Mouse (Mus musculus) embryonic fibroblast, embryonic 13.5 days (primary cell): ENCODE data around the gene Appbp2. TPM values are rescaled to one million over a fixed set of nuclear protein-coding genes. Genes with fewer than 3 reads are reported as not detected.
"Not testable (repeated sequence)": the region's sequence is repeated elsewhere in the genome, so short reads cannot be mapped to it uniquely, and the experiment has no call there.

ENCODE experiments used
- H3K27ac ChIP-seq: 2 replicates; pipeline ENCODE4 v1.5.1; 2012; ENCODE audit warnings: low read length, control low read depth, inconsistent platforms; ENCODE audit not compliant: insufficient read depth
- H3K4me1 ChIP-seq: 2 replicates; pipeline ENCODE4 v1.6.1; 2011; ENCODE audit warnings: low read length; ENCODE audit not compliant: control insufficient read depth, insufficient read depth
- H3K4me3 ChIP-seq: 2 replicates; pipeline ENCODE4 v1.5.1; 2011; ENCODE audit warnings: mild to moderate bottlenecking, control low read depth, low read length; ENCODE audit not compliant: insufficient read depth
- CTCF ChIP-seq: IDR thresholded peaks from 2 replicates; pipeline ENCODE4 v1.5.1; 2011; ENCODE audit warnings: mild to moderate bottlenecking, control low read depth, low read length, moderate library complexity, borderline replicate concordance; ENCODE audit not compliant: insufficient read depth
- POLR2A ChIP-seq: IDR thresholded peaks from 2 replicates; pipeline ENCODE4 v1.6.1; 2011; ENCODE audit warnings: low read depth, mild to moderate bottlenecking, control low read depth, low read length, moderate library complexity
- polyA plus RNA-seq: library from polyadenylated mRNA; stranded (reverse); fragments of >200 nt; gene quantifications from 2 replicates; pipeline ENCODE4 v1.2.4, GENCODE M21; 2011; ENCODE audit warnings: low read depth; ENCODE audit not compliant: missing spikeins, insufficient read length

The Appbp2 gene
- polyA plus RNA-seq, 1 experiment, result 37.1 TPM

GRCm38 (mm10) chr11:85167503-85167902, 67.4 kb downstream of the Appbp2 start:
- Histone ChIP-seq H3K4me3 (no peak overlapping the region), H3K4me1 (no peaks in the 10 kb centered on the region), H3K27ac (no peak overlapping the region)
- TF ChIP-seq POLR2A, result no peak
- TF ChIP-seq CTCF, result no peak

DNA sequence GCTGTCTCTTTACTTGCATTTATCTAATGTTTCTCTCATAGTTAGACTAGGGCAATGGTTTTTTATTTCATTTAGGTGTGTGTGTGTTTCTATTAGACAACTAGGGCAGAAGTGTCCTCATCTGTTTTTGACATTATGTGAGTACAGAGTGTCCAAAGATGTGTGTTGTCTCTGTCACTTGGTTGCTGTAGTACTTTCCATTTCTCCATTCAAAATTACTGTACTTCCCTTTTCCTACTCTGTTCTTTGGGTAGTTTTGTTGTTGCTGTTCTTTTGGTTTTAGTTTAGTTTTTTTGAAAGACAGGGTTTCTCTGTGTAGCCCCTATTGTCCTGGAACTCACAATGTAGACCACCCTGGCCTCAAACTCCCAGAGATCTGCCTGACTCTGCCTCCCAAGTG, 70.6 kb downstream of the Appbp2 start:
- no peak overlapping the region for H3K27ac ChIP-seq
- no peak for TF ChIP-seq POLR2A
- H3K4me1 ChIP-seq, result no peaks in the 10 kb centered on the region
- no peak overlapping the region for H3K4me3 ChIP-seq

DNA sequence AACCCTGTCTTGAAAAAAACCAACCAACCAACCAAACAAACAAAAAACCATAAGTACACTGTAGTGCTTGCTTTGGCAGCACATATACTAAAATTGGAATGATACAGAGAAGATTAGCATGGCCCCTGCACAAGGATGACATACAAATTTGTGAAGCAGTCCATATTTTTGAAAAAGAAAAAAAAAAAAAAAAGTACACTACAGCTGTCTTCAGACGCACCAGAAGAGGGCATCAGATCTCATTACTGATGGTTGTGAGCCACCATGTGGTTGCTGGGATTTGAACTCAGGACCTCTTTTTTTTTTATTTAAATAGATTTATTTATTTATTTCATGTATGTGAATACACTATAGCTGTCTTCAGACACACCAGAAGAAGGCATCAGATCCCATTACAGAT, 71.9 kb downstream of the Appbp2 start:
- not testable (repeated sequence) for H3K4me1 ChIP-seq, H3K27ac ChIP-seq, H3K4me3 ChIP-seq

DNA sequence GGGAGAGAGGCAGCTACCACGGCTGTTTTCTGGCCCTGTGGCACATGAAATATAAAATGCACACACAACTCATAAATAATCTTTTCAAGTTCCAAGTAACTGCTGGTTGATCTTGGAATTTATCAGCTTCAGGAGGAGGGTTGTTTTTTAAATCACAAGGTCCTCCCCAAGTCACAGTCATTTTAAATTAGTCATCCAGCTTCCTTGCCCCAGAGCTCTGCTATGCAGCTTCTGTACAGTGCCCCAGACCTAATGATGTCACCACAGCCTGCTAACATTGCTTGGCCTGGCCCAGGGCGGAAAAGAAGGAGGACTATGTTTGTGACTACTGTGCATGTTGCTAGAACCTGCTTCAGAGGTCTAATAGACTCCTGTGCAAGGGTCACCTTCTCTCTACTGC, 77.6 kb downstream of the Appbp2 start:
- TF ChIP-seq CTCF (no peak), POLR2A (no peak)
- Histone ChIP-seq H3K4me1 (peaks cover 9% of the 10 kb centered on the region), H3K27ac (no peak overlapping the region; the same call in 1 of the 2 replicates), H3K4me3 (no peak overlapping the region)

DNA sequence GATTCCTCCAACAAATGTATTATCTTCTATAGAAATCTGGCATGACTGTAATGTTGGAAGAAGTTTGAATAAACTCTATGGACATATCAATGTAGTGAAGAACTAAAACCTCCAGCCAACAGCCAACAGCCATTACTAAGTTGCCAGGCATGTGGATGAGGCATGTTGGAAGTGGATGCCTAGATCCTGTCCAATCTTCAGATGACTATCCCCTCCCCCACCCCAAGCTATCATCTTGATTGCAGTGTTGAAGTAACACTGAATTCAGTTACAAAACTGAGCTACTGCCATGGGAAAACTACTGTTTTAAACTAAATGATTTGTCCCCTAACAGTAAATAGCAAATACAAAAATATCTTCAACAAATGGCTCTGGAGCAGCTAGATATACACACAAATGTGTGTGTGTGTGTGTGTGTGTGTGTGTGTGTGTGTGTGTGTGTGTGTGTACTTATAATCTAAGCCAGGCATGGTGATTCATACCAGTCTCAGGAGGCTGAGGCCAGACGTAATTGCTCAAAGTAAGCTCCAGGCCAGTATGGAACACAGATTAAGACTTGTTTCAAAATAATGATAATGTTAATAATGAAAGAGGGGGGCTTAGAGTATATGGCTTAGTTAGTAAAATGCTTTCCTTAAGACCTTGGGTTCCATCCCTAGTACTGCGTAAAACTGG, 82.5 kb downstream of the Appbp2 start:
- TF ChIP-seq POLR2A, result no peak
- TF ChIP-seq CTCF, result no peak
- H3K27ac ChIP-seq, result peak overlapping the region; percentile 83
- no peak overlapping the region for H3K4me3 ChIP-seq
- peaks cover 6% of the 10 kb centered on the region; the same call in 1 of the 2 replicates for H3K4me1 ChIP-seq

DNA sequence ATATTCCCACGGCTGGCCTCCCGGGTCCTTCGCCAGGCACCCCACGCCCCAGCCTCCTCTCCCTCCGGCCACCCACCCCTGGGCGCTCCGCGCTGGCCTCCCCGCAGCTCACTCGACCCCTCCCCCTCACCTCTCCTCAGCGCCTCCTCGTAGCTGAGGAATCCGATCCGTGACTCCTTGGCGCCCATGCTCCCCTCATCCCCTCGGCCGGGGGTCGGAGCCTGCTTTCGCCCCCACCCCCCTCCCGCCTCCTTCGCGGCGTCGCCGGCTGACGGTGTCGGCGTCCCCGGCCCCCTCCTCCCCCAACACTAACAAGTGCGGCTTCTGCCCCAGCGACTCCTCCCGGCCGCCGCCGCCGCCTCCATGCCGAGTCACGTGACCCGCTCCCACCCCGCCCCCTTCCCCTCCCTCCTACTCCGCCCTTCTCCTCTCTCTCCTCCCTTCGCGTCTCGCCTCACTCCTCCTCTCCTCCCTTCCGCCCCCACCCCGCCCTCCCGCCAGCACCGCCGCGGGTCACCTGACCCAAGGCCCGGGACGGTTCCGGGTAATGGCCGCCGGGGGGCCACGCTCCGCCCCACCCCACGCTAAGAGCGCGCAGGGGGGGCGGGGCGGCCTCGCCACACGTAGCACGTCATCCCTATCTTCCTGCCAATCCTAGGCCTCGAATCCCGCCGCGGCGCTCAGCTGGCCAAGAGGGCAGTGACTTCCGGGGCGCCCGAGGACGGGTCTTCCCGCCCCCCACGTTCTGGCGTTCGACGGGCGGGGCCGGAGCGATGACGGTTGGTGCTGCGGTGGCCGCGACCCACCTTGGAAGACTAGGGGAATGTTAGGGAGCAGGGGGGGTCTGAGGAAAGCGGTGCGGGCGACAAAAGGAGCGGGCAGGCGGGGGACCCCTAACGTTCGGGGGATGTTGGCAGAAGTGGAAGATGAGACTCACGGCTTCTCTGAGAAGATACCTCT, 95.1 kb downstream of the Appbp2 start, which contains the start of gene Usp32:
Gene Usp32 (minus strand): TSS at position 581 of the 960 bp plus-strand sequence.
- Histone ChIP-seq H3K4me1 (no peaks in the 10 kb centered on the region), H3K4me3 (peak within 1 kb of the TSS; percentile 84), H3K27ac (peak within 1 kb of the TSS; percentile 82)
- peak; percentile 89 for TF ChIP-seq POLR2A
- no peak for TF ChIP-seq CTCF

DNA sequence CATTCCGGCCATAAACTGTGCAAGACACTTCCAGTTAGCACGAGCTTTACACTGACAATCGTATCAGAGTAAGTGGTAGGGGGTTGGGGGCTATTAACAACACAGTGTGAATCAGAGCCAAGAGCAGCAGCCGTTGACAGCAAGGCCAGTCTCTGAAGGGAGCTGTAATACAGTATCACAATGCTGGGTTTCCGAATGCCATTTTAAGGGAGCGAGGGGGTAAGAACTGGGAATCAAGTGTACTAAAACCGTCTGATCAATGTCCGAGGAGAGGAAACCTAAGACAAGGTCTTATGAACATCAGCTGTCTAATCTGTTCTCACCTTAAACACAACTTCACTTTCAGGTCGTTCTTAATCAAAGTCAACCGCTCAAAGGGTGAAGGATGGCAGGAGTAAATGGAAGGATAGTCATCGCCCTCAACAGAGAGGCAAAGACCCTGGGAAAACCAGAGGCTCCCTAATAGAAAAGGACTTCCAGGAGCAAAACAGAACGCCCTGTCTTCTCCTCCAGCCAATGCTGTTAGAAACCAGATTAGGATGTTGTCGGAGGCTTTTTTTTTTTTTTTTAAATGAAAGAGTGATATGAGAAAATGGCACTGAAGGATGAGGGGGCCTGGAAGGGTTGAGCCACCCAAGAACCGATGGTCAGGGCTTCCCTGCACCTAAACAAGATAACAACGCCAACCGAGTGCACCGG, 96.0 kb downstream of the Appbp2 start:
- Histone ChIP-seq H3K27ac (peak overlapping the region; percentile 30), H3K4me1 (no peaks in the 10 kb centered on the region), H3K4me3 (peak overlapping the region; percentile 82)
- TF ChIP-seq POLR2A (no peak), CTCF (no peak)

Other genes starting within 250 kb of the Appbp2 start
- gene Usp32, start 95.0 kb downstream of the Appbp2 start, polyA plus RNA-seq, result 49.9 and 52.8 TPM in 2 replicates
- not detected in 2 replicates for gene 1700125H20Rik, start 64.7 kb downstream of the Appbp2 start, polyA plus RNA-seq
- gene Ppm1d, start 76.1 kb upstream of the Appbp2 start, polyA plus RNA-seq, result 9.4 and 9.5 TPM in 2 replicates
- 17.0 and 20.6 TPM in 2 replicates for gene Bcas3, start 118.0 kb upstream of the Appbp2 start, polyA plus RNA-seq